Mouse (Mus musculus) midbrain, postnatal 0 days (tissue): ENCODE measurements at regions not wholly inside any gene's neighbourhood (a gene's known extent, or its start where the extent isn't known, plus 50 kb on each side); places are given as distances from the start of the nearest gene placed in this dataset.

Experiments used
- ATAC-seq: fragments of 200-750 bp; cut with Nextera tagmentation; 2 replicates; pipeline ENCODE4 v1.8.0; 2017; ENCODE audit warnings: moderate number of reproducible peaks, mild to moderate bottlenecking, moderate TSS enrichment, moderate library complexity; ENCODE audit not compliant: low FRiP score
- DNase-seq: peaks from one replicate; pipeline ENCODE4 v3.0.0-alpha.2; 2015; ENCODE audit warnings: low spot score
- H3K27ac ChIP-seq: fragments of 300-500 bp; sonication (generic); 2 replicates; pipeline ENCODE4 v1.5.1; 2014; ENCODE audit warnings: low read depth, mild to moderate bottlenecking, low read length, mixed read lengths
- H3K27me3 ChIP-seq: fragments of 300-500 bp; sonication (generic); 2 replicates; pipeline ENCODE4 v1.6.1; 2014; ENCODE audit warnings: low read length, control low read depth, mixed read lengths; ENCODE audit not compliant: insufficient read depth
- H3K36me3 ChIP-seq: fragments of 300-500 bp; sonication (generic); 2 replicates; pipeline ENCODE4 v1.6.1; 2014; ENCODE audit warnings: low read length, control low read depth, mixed read lengths; ENCODE audit not compliant: insufficient read depth
- H3K4me1 ChIP-seq: fragments of 300-500 bp; sonication (generic); 2 replicates; pipeline ENCODE4 v1.6.1; 2014; ENCODE audit warnings: mild to moderate bottlenecking, control low read depth, antibody characterized with exemption, low read length, mixed read lengths; ENCODE audit not compliant: insufficient read depth
- H3K4me2 ChIP-seq: fragments of 300-500 bp; sonication (generic); 2 replicates; pipeline ENCODE4 v1.6.1; 2014; ENCODE audit warnings: low read depth, mild to moderate bottlenecking, low read length, mixed read lengths; ENCODE audit not compliant: poor library complexity, severe bottlenecking
- H3K4me3 ChIP-seq: fragments of 300-500 bp; sonication (generic); 2 replicates; pipeline ENCODE4 v1.5.1; 2014; ENCODE audit warnings: low read depth, mild to moderate bottlenecking, low read length, moderate library complexity
- H3K9ac ChIP-seq: fragments of 300-500 bp; sonication (generic); replicated peaks from 2 replicates; pipeline ENCODE4 v1.6.1; 2014; ENCODE audit warnings: mild to moderate bottlenecking, low read length, moderate library complexity, mixed read lengths; ENCODE audit not compliant: poor library complexity, severe bottlenecking
- H3K9me3 ChIP-seq: fragments of 300-500 bp; sonication (generic); 2 replicates; pipeline ENCODE4 v1.6.1; 2016; ENCODE audit warnings: low read length, control low read depth
- CTCF ChIP-seq: IDR thresholded peaks from 2 replicates; pipeline ENCODE4 v1.5.1; 2016; ENCODE audit warnings: antibody characterized with exemption, mild to moderate bottlenecking
- WGBS: fragments of 180-500 bp; shearing (Covaris S2); extraction: QIAGEN DNeasy Blood & Tissue Kit; methylation state at CpG from one replicate; pipeline ENCODE4 v1.1.7; 2014; 5-methylcytosine and 5-hydroxymethylcytosine counted together

- Histone ChIP-seq H3K4me3 (no peak overlapping the region), H3K27ac (no peak overlapping the region), H3K36me3 (no peaks in the 10 kb centered on the region), H3K27me3 (no peaks in the 10 kb centered on the region), H3K4me1 (no peaks in the 10 kb centered on the region), H3K9ac (no peak overlapping the region), H3K4me2 (no peak overlapping the region), H3K9me3 (no peaks in the 10 kb centered on the region)
- no peak for TF ChIP-seq CTCF
- 67% methylated on average over 4 of the region's 4 CpGs for whole genome bisulfite sequencing
- peak; percentile 35 for DNase-seq
- ATAC-seq: no peak; the same call in 1 of the 2 replicates
Observed at GRCm38 (mm10) chr3:62985033-62985432, 256.3 kb upstream of the Mme start.

GRCm38 (mm10) chr3:62976906-62977305, 264.4 kb upstream of the Mme start:
- WGBS: 92% methylated on average over 1 of the region's 1 CpGs
- ATAC-seq: no peak

GRCm38 (mm10) chr3:62963244-62963643, 278.1 kb upstream of the Mme start:
- no peaks in the 10 kb centered on the region for H3K36me3 ChIP-seq
- H3K4me2 ChIP-seq: no peak overlapping the region
- no peaks in the 10 kb centered on the region for H3K27me3 ChIP-seq
- DNase-seq (no peak), ATAC-seq (no peak)
- H3K9ac ChIP-seq: no peak overlapping the region
- H3K4me3 ChIP-seq: no peak overlapping the region
- WGBS: 62% methylated on average over 1 of the region's 1 CpGs
- no peaks in the 10 kb centered on the region for H3K4me1 ChIP-seq
- H3K27ac ChIP-seq: no peak overlapping the region
- H3K9me3 ChIP-seq: no peaks in the 10 kb centered on the region
- no peak for TF ChIP-seq CTCF

More at GRCm38 (mm10) chr3:62976906-62977305, 264.4 kb upstream of the Mme start:
- no peak overlapping the region for H3K9ac ChIP-seq
- H3K36me3 ChIP-seq: no peaks in the 10 kb centered on the region
- H3K27me3 ChIP-seq: no peaks in the 10 kb centered on the region
- H3K9me3 ChIP-seq: no peaks in the 10 kb centered on the region
- no peak overlapping the region for H3K4me2 ChIP-seq
- H3K27ac ChIP-seq: no peak overlapping the region
- H3K4me3 ChIP-seq: no peak overlapping the region
- H3K4me1 ChIP-seq: no peaks in the 10 kb centered on the region
- no peak for TF ChIP-seq CTCF
- no peak for DNase-seq

- H3K27ac ChIP-seq: no peak overlapping the region
- H3K4me1 ChIP-seq: no peaks in the 10 kb centered on the region
- ATAC-seq: no peak
- no peak overlapping the region for H3K9ac ChIP-seq
- H3K4me2 ChIP-seq: no peak overlapping the region
- H3K4me3 ChIP-seq: no peak overlapping the region
- no peak for TF ChIP-seq CTCF
- 43% methylated on average over 4 of the region's 4 CpGs for WGBS
- no peaks in the 10 kb centered on the region for H3K27me3 ChIP-seq
- no peaks in the 10 kb centered on the region for H3K9me3 ChIP-seq
- H3K36me3 ChIP-seq: no peaks in the 10 kb centered on the region
- no peak for DNase-seq
Observed at GRCm38 (mm10) chr3:62962608-62963007, 278.7 kb upstream of the Mme start.

- Histone ChIP-seq H3K9me3 (no peaks in the 10 kb centered on the region), H3K4me1 (no peaks in the 10 kb centered on the region), H3K4me3 (no peak overlapping the region), H3K4me2 (no peak overlapping the region), H3K9ac (no peak overlapping the region), H3K36me3 (no peaks in the 10 kb centered on the region), H3K27me3 (no peaks in the 10 kb centered on the region), H3K27ac (no peak overlapping the region)
- no peak for DNase-seq
- no peak for ATAC-seq
- TF ChIP-seq CTCF: no peak
Observed at GRCm38 (mm10) chr3:62945356-62945755, 296.0 kb upstream of the Mme start.

GRCm38 (mm10) chr3:62938601-62939000, 302.7 kb upstream of the Mme start:
- H3K9ac ChIP-seq: no peak overlapping the region
- no peak for TF ChIP-seq CTCF
- H3K4me3 ChIP-seq: no peak overlapping the region
- WGBS: 80% methylated on average over 1 of the region's 1 CpGs
- H3K4me2 ChIP-seq: no peak overlapping the region
- DNase-seq (no peak), ATAC-seq (no peak)
- H3K36me3 ChIP-seq: no peaks in the 10 kb centered on the region
- no peak overlapping the region for H3K27ac ChIP-seq
- no peaks in the 10 kb centered on the region for H3K4me1 ChIP-seq
- no peaks in the 10 kb centered on the region for H3K9me3 ChIP-seq
- H3K27me3 ChIP-seq: no peaks in the 10 kb centered on the region
